Comparison of ENCODE assay signal across 8 mouse cellular contexts in genomic region chr4:70220277-70221180, GRCm38 (mm10).
DNase-seq lines count a peak whose midpoint lies in the region; ATAC-seq and TF ChIP-seq lines count a peak whose summit lies in the region.

No protein-coding gene starts in this region.

- no peak overlapping the region for H3K9ac ChIP-seq in liver, embryonic 15.5 days
- no peak overlapping the region for H3K9ac ChIP-seq in liver, embryonic 11.5 days (ENCODE audit: low read depth, low read length)
- no peak overlapping the region for H3K9ac ChIP-seq in embryonic facial prominence, embryonic 14.5 days (ENCODE audit: low read depth, low read length)
- no peak overlapping the region; the same call in 1 of the 2 replicates for H3K9ac ChIP-seq in heart, postnatal 0 days (replicated peaks; ENCODE audit: low read depth, low read length)
- no peak overlapping the region for H3K9ac ChIP-seq in neural tube, embryonic 14.5 days (replicated peaks; ENCODE audit: low read depth, low read length)

- 0 out of 2 replicates have a peak, but pooled peaks have one; percentile 46 for TF ChIP-seq EP300 in heart, postnatal 0 days (IDR thresholded peaks at IDR 0.05; ENCODE audit: low read depth)

- ATAC-seq in liver, embryonic 15.5 days (ENCODE audit: insufficient read depth), result peak; percentile 36
- ATAC-seq in liver, embryonic 11.5 days (replicated peaks; ENCODE audit: low FRiP score), result no peak
- ATAC-seq in embryonic facial prominence, embryonic 14.5 days (ENCODE audit: low read depth), result peak; percentile 84
- peak; percentile 69 for ATAC-seq in heart, postnatal 0 days (ENCODE audit: insufficient read depth, low read depth)
- peak; percentile 26; the same call in 1 of the 2 replicates for ATAC-seq in neural tube, embryonic 14.5 days (ENCODE audit: low read depth)
- ATAC-seq in monocyte, adult 5-6 weeks (replicated peaks; ENCODE audit: insufficient number of reproducible peaks, low FRiP score, low TSS enrichment, poor library complexity, severe bottlenecking), result no peak
- no peak for ATAC-seq in erythroid progenitor cell, adult 5-6 weeks (replicated peaks; ENCODE audit: low FRiP score, poor library complexity, severe bottlenecking)

- TF ChIP-seq CTCF in heart, postnatal 0 days (IDR thresholded peaks at IDR 0.05; ENCODE audit: low read depth), result no peak

- peaks cover 6% of the 10 kb centered on the region; the same call in 1 of the 2 replicates for H3K4me1 ChIP-seq in liver, embryonic 15.5 days (replicated peaks)
- H3K4me1 ChIP-seq in liver, embryonic 11.5 days (replicated peaks; ENCODE audit: control insufficient read depth, insufficient read depth, low read length), result no peaks in the 10 kb centered on the region
- H3K4me1 ChIP-seq in embryonic facial prominence, embryonic 14.5 days (ENCODE audit: control insufficient read depth, insufficient read depth, low read length), result peaks cover 6% of the 10 kb centered on the region; the same call in 1 of the 2 replicates
- no peaks in the 10 kb centered on the region for H3K4me1 ChIP-seq in heart, postnatal 0 days (ENCODE audit: control insufficient read depth, insufficient read depth)
- H3K4me1 ChIP-seq in neural tube, embryonic 14.5 days (ENCODE audit: control insufficient read depth, insufficient read depth, low read length), result no peaks in the 10 kb centered on the region

- no peaks in the 10 kb centered on the region for H3K27me3 ChIP-seq in liver, embryonic 15.5 days
- H3K27me3 ChIP-seq in liver, embryonic 11.5 days (replicated peaks; ENCODE audit: control insufficient read depth, insufficient read depth, low read length), result no peaks in the 10 kb centered on the region
- H3K27me3 ChIP-seq in embryonic facial prominence, embryonic 14.5 days (replicated peaks; ENCODE audit: control insufficient read depth, insufficient read depth, low read length), result no peaks in the 10 kb centered on the region
- no peaks in the 10 kb centered on the region for H3K27me3 ChIP-seq in heart, postnatal 0 days (ENCODE audit: control insufficient read depth, insufficient read depth, low read length)
- H3K27me3 ChIP-seq in neural tube, embryonic 14.5 days (ENCODE audit: control insufficient read depth, insufficient read depth, low read length), result no peaks in the 10 kb centered on the region

- no peak for DNase-seq in liver, embryonic 11.5 days (ENCODE audit: low spot score)
- DNase-seq in embryonic facial prominence, embryonic 14.5 days (ENCODE audit: low spot score), result peak; percentile 87
- DNase-seq in heart, postnatal 0 days (ENCODE audit: low spot score), result peak; percentile 50
- DNase-seq in layer of hippocampus, adult 8-10 months (ENCODE audit: low spot score in 2 of 2), result peak; percentile 22 to 57

- peaks cover 26% of the 10 kb centered on the region for H3K36me3 ChIP-seq in liver, embryonic 15.5 days (replicated peaks)
- peaks cover 5% of the 10 kb centered on the region; the same call in 1 of the 2 replicates for H3K36me3 ChIP-seq in liver, embryonic 11.5 days (ENCODE audit: control insufficient read depth, insufficient read depth, low read length)
- peaks cover 31% of the 10 kb centered on the region for H3K36me3 ChIP-seq in embryonic facial prominence, embryonic 14.5 days (ENCODE audit: control insufficient read depth, insufficient read depth, low read length)
- peaks cover 14% of the 10 kb centered on the region; the same call in 1 of the 2 replicates for H3K36me3 ChIP-seq in heart, postnatal 0 days (replicated peaks; ENCODE audit: control insufficient read depth, insufficient read depth, low read length)
- H3K36me3 ChIP-seq in neural tube, embryonic 14.5 days (ENCODE audit: control insufficient read depth, insufficient read depth, low read length), result peaks cover 12% of the 10 kb centered on the region

- WGBS in liver, embryonic 15.5 days (ENCODE audit: insufficient replicate concordance), result 59% methylated on average over 10 of the region's 10 CpGs
- 79% methylated on average over 10 of the region's 10 CpGs for WGBS in liver, embryonic 11.5 days
- 53% methylated on average over 10 of the region's 10 CpGs for WGBS in embryonic facial prominence, embryonic 14.5 days
- 58% methylated on average over 10 of the region's 10 CpGs for WGBS in heart, postnatal 0 days
- 59% methylated on average over 10 of the region's 10 CpGs for WGBS in neural tube, embryonic 14.5 days

- no peak overlapping the region for H3K4me2 ChIP-seq in liver, embryonic 15.5 days
- no peak overlapping the region for H3K4me2 ChIP-seq in liver, embryonic 11.5 days
- H3K4me2 ChIP-seq in embryonic facial prominence, embryonic 14.5 days (ENCODE audit: low read depth, low read length), result no peak overlapping the region
- no peak overlapping the region for H3K4me2 ChIP-seq in heart, postnatal 0 days (ENCODE audit: low read depth, low read length)
- H3K4me2 ChIP-seq in neural tube, embryonic 14.5 days (ENCODE audit: low read depth, low read length), result no peak overlapping the region

- no peak overlapping the region for H3K27ac ChIP-seq in liver, embryonic 15.5 days (replicated peaks)
- no peak overlapping the region for H3K27ac ChIP-seq in liver, embryonic 11.5 days (ENCODE audit: low read depth, low read length)
- H3K27ac ChIP-seq in embryonic facial prominence, embryonic 14.5 days (replicated peaks; ENCODE audit: low read depth, low read length), result peak overlapping the region; percentile 8; the same call in 1 of the 2 replicates
- peak overlapping the region; percentile 17; the same call in 1 of the 2 replicates for H3K27ac ChIP-seq in heart, postnatal 0 days (ENCODE audit: low read depth)
- no peak overlapping the region for H3K27ac ChIP-seq in neural tube, embryonic 14.5 days (ENCODE audit: low read depth, low read length)

- no peak overlapping the region for H3K4me3 ChIP-seq in liver, embryonic 15.5 days (replicated peaks)
- no peak overlapping the region for H3K4me3 ChIP-seq in liver, embryonic 11.5 days (ENCODE audit: low read depth, low read length)
- no peak overlapping the region for H3K4me3 ChIP-seq in embryonic facial prominence, embryonic 14.5 days (ENCODE audit: low read depth, low read length)
- no peak overlapping the region for H3K4me3 ChIP-seq in heart, postnatal 0 days (ENCODE audit: low read depth, low read length)
- no peak overlapping the region for H3K4me3 ChIP-seq in neural tube, embryonic 14.5 days (ENCODE audit: low read depth, low read length)

- H3K9me3 ChIP-seq in liver, embryonic 15.5 days (replicated peaks), result no peaks in the 10 kb centered on the region
- H3K9me3 ChIP-seq in liver, embryonic 11.5 days (ENCODE audit: control insufficient read depth, low read length), result no peaks in the 10 kb centered on the region
- no peaks in the 10 kb centered on the region for H3K9me3 ChIP-seq in embryonic facial prominence, embryonic 14.5 days (ENCODE audit: control insufficient read depth, low read length)
- no peaks in the 10 kb centered on the region for H3K9me3 ChIP-seq in heart, postnatal 0 days (replicated peaks; ENCODE audit: control insufficient read depth, low read length)
- H3K9me3 ChIP-seq in neural tube, embryonic 14.5 days (ENCODE audit: control insufficient read depth, low read length), result no peaks in the 10 kb centered on the region

Comparison
In these comparisons a context has a peak if more than half of its experiments do, and no peak if none do; other contexts are left out.
1. ATAC-seq: peak in liver, embryonic 15.5 days (single experiment), embryonic facial prominence, embryonic 14.5 days (single experiment), heart, postnatal 0 days (single experiment) and neural tube, embryonic 14.5 days (single experiment); none in liver, embryonic 11.5 days (single experiment), monocyte, adult 5-6 weeks (single experiment) and erythroid progenitor cell, adult 5-6 weeks (single experiment).
2. H3K27ac ChIP-seq: peak in embryonic facial prominence, embryonic 14.5 days (single experiment) and heart, postnatal 0 days (single experiment); none in liver, embryonic 15.5 days (single experiment), liver, embryonic 11.5 days (single experiment) and neural tube, embryonic 14.5 days (single experiment).